In the genomic region with DNA sequence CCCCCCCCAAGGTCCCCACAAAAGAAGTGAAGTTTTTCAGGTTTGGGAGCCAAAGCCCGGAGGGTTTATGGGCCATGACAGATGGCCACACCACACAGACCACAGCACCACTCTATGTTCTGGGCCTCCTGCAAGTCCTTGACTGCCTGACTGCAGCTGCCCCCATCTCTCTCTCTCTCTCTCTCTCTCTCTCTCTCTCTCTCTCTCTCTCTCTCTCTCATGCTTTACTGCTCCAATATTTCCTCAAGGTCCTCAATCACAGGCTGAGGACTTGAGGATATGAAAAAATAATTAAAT, we compare ENCODE assay signal across 18 mouse cellular contexts.
DNase-seq lines count a peak whose midpoint lies in the region; ATAC-seq and TF ChIP-seq lines count a peak whose summit lies in the region.
"Had no signal": no experiment of that assay in that cellular context is flagged by ENCODE, and none has a peak within 500 bp of the region (broad histone marks: within the 10 kb centered on the region; RNA-seq: fewer than 3 reads in every experiment).

No protein-coding gene starts in this region.

- ATAC-seq in forebrain, postnatal 0 days: no peak
- peak; percentile 62 for ATAC-seq in midbrain, embryonic 11.5 days (ENCODE audit: low FRiP score)
- ATAC-seq in midbrain, postnatal 0 days (ENCODE audit: low FRiP score): no peak
- 0 out of 2 replicates have a peak, but pooled peaks have one; percentile 39 for ATAC-seq in forebrain, embryonic 12.5 days (ENCODE audit: low FRiP score)
- ATAC-seq in intestine, embryonic 16.5 days: no peak
- ATAC-seq: intestine, postnatal 0 days had no signal

- H3K27ac ChIP-seq in forebrain, embryonic 10.5 days: peak overlapping the region; percentile 49; the same call in 1 of the 2 replicates
- H3K27ac ChIP-seq in forebrain, postnatal 0 days (ENCODE audit: low read depth, low read length): no peak overlapping the region
- H3K27ac ChIP-seq in midbrain, embryonic 11.5 days (ENCODE audit: low read depth, low read length): no peak overlapping the region
- no peak overlapping the region for H3K27ac ChIP-seq in midbrain, postnatal 0 days (ENCODE audit: low read depth, low read length)
- H3K27ac ChIP-seq in forebrain, embryonic 12.5 days: 0 out of 2 replicates have a peak overlapping the region, but pooled peaks have one; percentile 36
- peak overlapping the region; percentile 70 for H3K27ac ChIP-seq in limb, embryonic 10.5 days
- H3K27ac ChIP-seq in intestine, embryonic 16.5 days (ENCODE audit: low read length): no peak overlapping the region
- H3K27ac ChIP-seq: embryonic facial prominence, embryonic 12.5 days had no signal

- TF ChIP-seq CTCF in forebrain, postnatal 0 days (IDR thresholded peaks at IDR 0.05; ENCODE audit: low read depth): no peak
- no peak for TF ChIP-seq CTCF in midbrain, postnatal 0 days (IDR thresholded peaks at IDR 0.05)

- no peaks in the 10 kb centered on the region for H3K9me3 ChIP-seq in forebrain, embryonic 10.5 days
- H3K9me3 ChIP-seq in forebrain, postnatal 0 days (ENCODE audit: low read length): no peaks in the 10 kb centered on the region
- no peaks in the 10 kb centered on the region for H3K9me3 ChIP-seq in midbrain, embryonic 11.5 days (ENCODE audit: control insufficient read depth, low read length)
- no peaks in the 10 kb centered on the region for H3K9me3 ChIP-seq in midbrain, postnatal 0 days (ENCODE audit: low read length)
- no peaks in the 10 kb centered on the region for H3K9me3 ChIP-seq in forebrain, embryonic 12.5 days
- H3K9me3 ChIP-seq in limb, embryonic 10.5 days (replicated peaks): no peaks in the 10 kb centered on the region
- H3K9me3 ChIP-seq in intestine, embryonic 16.5 days (ENCODE audit: control insufficient read depth, low read length): no peaks in the 10 kb centered on the region
- H3K9me3 ChIP-seq: embryonic facial prominence, embryonic 12.5 days had no signal

- WGBS in forebrain, embryonic 10.5 days: 79% methylated on average over 1 of the region's 1 CpGs
- 16% methylated on average over 1 of the region's 1 CpGs for WGBS in forebrain, postnatal 0 days
- WGBS in midbrain, embryonic 11.5 days: 41% methylated on average over 1 of the region's 1 CpGs
- 50% methylated on average over 1 of the region's 1 CpGs for WGBS in midbrain, postnatal 0 days
- 50% methylated on average over 1 of the region's 1 CpGs for WGBS in forebrain, embryonic 12.5 days
- WGBS in limb, embryonic 10.5 days: 23% methylated on average over 1 of the region's 1 CpGs
- WGBS in intestine, embryonic 16.5 days: 47% methylated on average over 1 of the region's 1 CpGs

- DNase-seq in forebrain, embryonic 10.5 days (ENCODE audit: extremely low spot score, low spot score): no peak
- DNase-seq in forebrain, postnatal 0 days: no peak
- DNase-seq in midbrain, embryonic 11.5 days (ENCODE audit: low spot score, missing footprints): no peak
- DNase-seq in midbrain, postnatal 0 days (ENCODE audit: low spot score): no peak
- no peak for DNase-seq in limb, embryonic 10.5 days (ENCODE audit: low spot score)
- no peak for DNase-seq in gastrocnemius, postnatal 10 days
- DNase-seq: adrenal gland, adult 2 months; cerebellum, adult 11-12 months; heart, postnatal 4 days; lung, adult 18-20 months; lung, postnatal 36 days; retina, postnatal 1 day; right cerebral cortex, postnatal 4 days; thymus, postnatal 4 days had no signal

- H3K27me3 ChIP-seq in forebrain, embryonic 10.5 days (ENCODE audit: poor library complexity, severe bottlenecking): peaks cover 16% of the 10 kb centered on the region; the same call in 1 of the 2 replicates
- no peaks in the 10 kb centered on the region for H3K27me3 ChIP-seq in forebrain, postnatal 0 days (ENCODE audit: insufficient read depth, low read length)
- H3K27me3 ChIP-seq in midbrain, embryonic 11.5 days (ENCODE audit: control insufficient read depth, insufficient read depth, low read length): peaks cover 2% of the 10 kb centered on the region; the same call in 1 of the 2 replicates
- H3K27me3 ChIP-seq in midbrain, postnatal 0 days (ENCODE audit: insufficient read depth, low read length): no peaks in the 10 kb centered on the region
- peaks cover 18% of the 10 kb centered on the region; the same call in 1 of the 2 replicates for H3K27me3 ChIP-seq in forebrain, embryonic 12.5 days
- H3K27me3 ChIP-seq in limb, embryonic 10.5 days (ENCODE audit: low read depth, poor library complexity, severe bottlenecking): no peaks in the 10 kb centered on the region
- no peaks in the 10 kb centered on the region for H3K27me3 ChIP-seq in intestine, embryonic 16.5 days (replicated peaks; ENCODE audit: control insufficient read depth, insufficient read depth, low read length)
- H3K27me3 ChIP-seq: embryonic facial prominence, embryonic 12.5 days had no signal

- no peak overlapping the region for H3K4me2 ChIP-seq in forebrain, postnatal 0 days (ENCODE audit: low read depth)
- H3K4me2 ChIP-seq in midbrain, embryonic 11.5 days: no peak overlapping the region
- no peak overlapping the region for H3K4me2 ChIP-seq in midbrain, postnatal 0 days (ENCODE audit: low read depth, low read length, poor library complexity, severe bottlenecking)
- no peak overlapping the region for H3K4me2 ChIP-seq in forebrain, embryonic 12.5 days
- H3K4me2 ChIP-seq in intestine, embryonic 16.5 days (ENCODE audit: low read depth, low read length): no peak overlapping the region
- H3K4me2 ChIP-seq: embryonic facial prominence, embryonic 12.5 days had no signal

- H3K36me3 ChIP-seq in forebrain, embryonic 10.5 days (replicated peaks): no peaks in the 10 kb centered on the region
- no peaks in the 10 kb centered on the region for H3K36me3 ChIP-seq in forebrain, postnatal 0 days (ENCODE audit: insufficient read depth)
- no peaks in the 10 kb centered on the region for H3K36me3 ChIP-seq in midbrain, embryonic 11.5 days (ENCODE audit: control insufficient read depth, insufficient read depth, low read length)
- no peaks in the 10 kb centered on the region for H3K36me3 ChIP-seq in midbrain, postnatal 0 days (ENCODE audit: insufficient read depth, low read length)
- no peaks in the 10 kb centered on the region for H3K36me3 ChIP-seq in forebrain, embryonic 12.5 days (replicated peaks)
- H3K36me3 ChIP-seq in limb, embryonic 10.5 days: no peaks in the 10 kb centered on the region
- no peaks in the 10 kb centered on the region for H3K36me3 ChIP-seq in intestine, embryonic 16.5 days (ENCODE audit: control insufficient read depth, insufficient read depth, low read length)
- H3K36me3 ChIP-seq: embryonic facial prominence, embryonic 12.5 days had no signal

- H3K4me1 ChIP-seq in forebrain, embryonic 10.5 days: peaks cover 25% of the 10 kb centered on the region
- H3K4me1 ChIP-seq in forebrain, postnatal 0 days (ENCODE audit: insufficient read depth): peaks cover 4% of the 10 kb centered on the region; the same call in 1 of the 2 replicates
- H3K4me1 ChIP-seq in midbrain, embryonic 11.5 days (ENCODE audit: control insufficient read depth, insufficient read depth, low read length): peaks cover 6% of the 10 kb centered on the region; the same call in 1 of the 2 replicates
- H3K4me1 ChIP-seq in midbrain, postnatal 0 days (ENCODE audit: insufficient read depth, low read length): no peaks in the 10 kb centered on the region
- peaks cover 29% of the 10 kb centered on the region for H3K4me1 ChIP-seq in forebrain, embryonic 12.5 days
- H3K4me1 ChIP-seq in limb, embryonic 10.5 days: peaks cover 34% of the 10 kb centered on the region
- peaks cover 3% of the 10 kb centered on the region; the same call in 1 of the 2 replicates for H3K4me1 ChIP-seq in intestine, embryonic 16.5 days (ENCODE audit: control insufficient read depth, insufficient read depth, low read length)

- H3K4me3 ChIP-seq in forebrain, embryonic 10.5 days: no peak overlapping the region
- no peak overlapping the region for H3K4me3 ChIP-seq in forebrain, postnatal 0 days (ENCODE audit: low read depth, low read length)
- H3K4me3 ChIP-seq in midbrain, embryonic 11.5 days (ENCODE audit: low read depth, low read length): no peak overlapping the region
- H3K4me3 ChIP-seq in midbrain, postnatal 0 days (ENCODE audit: low read depth, low read length): no peak overlapping the region
- H3K4me3 ChIP-seq in forebrain, embryonic 12.5 days (replicated peaks): no peak overlapping the region
- H3K4me3 ChIP-seq in limb, embryonic 10.5 days: no peak overlapping the region
- H3K4me3 ChIP-seq in intestine, embryonic 16.5 days (ENCODE audit: low read length): no peak overlapping the region
- H3K4me3 ChIP-seq: embryonic facial prominence, embryonic 12.5 days had no signal

- H3K9ac ChIP-seq in forebrain, postnatal 0 days: no peak overlapping the region
- no peak overlapping the region for H3K9ac ChIP-seq in midbrain, embryonic 11.5 days (ENCODE audit: low read length)
- no peak overlapping the region for H3K9ac ChIP-seq in midbrain, postnatal 0 days (replicated peaks; ENCODE audit: low read length, poor library complexity, severe bottlenecking)
- no peak overlapping the region for H3K9ac ChIP-seq in forebrain, embryonic 12.5 days
- H3K9ac ChIP-seq in intestine, embryonic 16.5 days (ENCODE audit: low read depth, low read length): no peak overlapping the region
- H3K9ac ChIP-seq: embryonic facial prominence, embryonic 12.5 days had no signal

Comparison
In these comparisons a context has a peak if more than half of its experiments do, and no peak if none do; other contexts are left out.
1. H3K27ac ChIP-seq: peak in forebrain, embryonic 10.5 days (single experiment), forebrain, embryonic 12.5 days (single experiment) and limb, embryonic 10.5 days (single experiment); none in forebrain, postnatal 0 days (single experiment), midbrain, embryonic 11.5 days (single experiment), midbrain, postnatal 0 days (single experiment) and intestine, embryonic 16.5 days (single experiment).
2. ATAC-seq: peak in midbrain, embryonic 11.5 days (single experiment) and forebrain, embryonic 12.5 days (single experiment); none in forebrain, postnatal 0 days (single experiment), midbrain, postnatal 0 days (single experiment) and intestine, embryonic 16.5 days (single experiment).